Mouse (Mus musculus) adrenal gland, postnatal 4 days (tissue): ENCODE data around the gene Notch4. TPM values are rescaled to one million over a fixed set of nuclear protein-coding genes. Genes with fewer than 3 reads are reported as not detected.

Experiments
- DNase-seq, 2 experiments: peaks; one replicate each; pipeline ENCODE4 v3.0.0; 2021 to 2022; ENCODE audit warnings: low spot score in 2 of 2, mixed read lengths in 2 of 2
- total RNA-seq, 2 experiments: library from RNA; stranded (reverse); gene quantifications; 2 replicates each; pipeline ENCODE4 v1.2.3; 2021

Notch4 gene
- total RNA-seq, 2 experiments from 2014 or later: 36.1 to 37.1 TPM

DNA sequence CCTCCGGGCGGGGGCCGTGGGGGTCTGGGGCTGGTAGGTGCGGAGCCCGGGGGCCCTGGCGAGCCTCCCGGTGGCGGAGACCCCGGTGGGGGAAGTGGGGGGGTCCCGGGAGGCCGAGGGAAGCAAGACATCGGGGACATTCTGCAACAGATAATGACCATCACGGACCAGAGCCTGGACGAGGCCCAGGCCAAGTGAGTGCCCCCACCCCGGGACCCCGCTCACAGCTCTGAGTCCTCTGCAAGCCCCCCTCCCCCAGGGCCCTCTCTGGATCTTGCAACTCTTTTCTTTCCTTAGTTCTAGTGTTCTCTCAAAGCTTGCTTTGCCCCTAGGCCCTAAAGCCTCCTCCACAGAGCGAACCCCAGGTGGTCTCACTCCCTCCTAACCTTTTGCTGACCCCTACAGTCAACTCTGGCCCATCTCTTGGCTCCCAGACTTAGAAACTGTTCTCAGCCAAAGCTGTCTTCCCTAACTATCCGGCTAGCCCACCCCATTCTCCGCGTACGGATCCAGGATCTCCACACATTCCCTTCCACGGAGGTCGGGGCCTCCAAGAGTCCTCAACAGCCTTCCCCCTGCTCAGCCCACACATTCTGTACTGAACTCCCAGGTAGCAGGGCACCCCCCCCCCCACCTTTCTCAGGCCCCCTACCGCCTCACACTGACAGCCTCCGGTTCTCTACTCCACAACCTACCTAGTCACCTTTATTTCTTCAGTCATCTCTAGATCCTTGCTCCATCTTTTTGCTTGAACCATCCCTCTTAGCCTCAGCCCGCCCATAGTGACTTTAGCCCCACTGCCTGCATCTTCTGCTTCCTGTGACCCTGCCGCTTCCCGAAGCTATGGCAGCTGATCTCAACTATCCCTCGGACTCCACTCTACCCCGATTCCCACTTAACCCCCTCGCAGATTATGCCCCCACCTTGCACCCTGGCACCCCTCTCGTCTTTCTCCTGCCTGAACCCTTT is 28.8 kb downstream of the Notch4 start:
- peak in 1 of 2 experiments; percentile 41 for DNase-seq

DNA sequence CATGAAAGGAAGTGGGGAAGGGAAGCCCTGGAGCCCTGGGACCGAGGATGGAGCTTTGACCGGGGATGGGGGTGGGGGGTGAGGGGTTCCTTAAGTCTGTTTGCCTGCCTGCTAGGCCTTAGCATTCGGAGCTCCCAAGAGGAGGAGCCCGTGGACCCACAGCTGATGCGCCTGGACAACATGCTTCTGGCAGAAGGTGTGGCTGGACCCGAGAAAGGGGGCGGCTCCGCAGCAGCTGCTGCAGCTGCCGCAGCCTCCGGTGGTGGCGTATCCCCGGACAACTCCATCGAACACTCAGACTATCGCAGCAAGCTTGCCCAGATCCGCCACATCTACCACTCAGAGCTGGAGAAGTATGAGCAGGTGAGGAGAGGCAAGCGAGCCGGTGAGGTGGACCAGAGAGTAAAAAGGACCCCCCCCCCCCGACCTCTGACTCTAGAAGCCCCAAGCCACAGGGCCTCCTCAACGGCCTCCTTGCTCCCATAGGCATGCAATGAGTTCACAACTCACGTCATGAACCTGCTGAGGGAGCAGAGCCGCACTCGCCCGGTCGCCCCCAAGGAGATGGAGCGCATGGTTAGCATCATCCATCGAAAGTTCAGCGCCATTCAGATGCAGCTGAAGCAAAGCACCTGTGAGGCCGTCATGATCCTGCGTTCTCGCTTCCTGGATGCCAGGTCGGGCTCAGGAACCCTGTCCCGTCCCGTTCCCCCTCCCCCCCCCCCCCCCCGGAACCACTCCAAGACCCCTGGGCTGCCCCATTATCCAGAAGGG is 29.9 kb downstream of the Notch4 start:
- DNase-seq: no peak

DNA sequence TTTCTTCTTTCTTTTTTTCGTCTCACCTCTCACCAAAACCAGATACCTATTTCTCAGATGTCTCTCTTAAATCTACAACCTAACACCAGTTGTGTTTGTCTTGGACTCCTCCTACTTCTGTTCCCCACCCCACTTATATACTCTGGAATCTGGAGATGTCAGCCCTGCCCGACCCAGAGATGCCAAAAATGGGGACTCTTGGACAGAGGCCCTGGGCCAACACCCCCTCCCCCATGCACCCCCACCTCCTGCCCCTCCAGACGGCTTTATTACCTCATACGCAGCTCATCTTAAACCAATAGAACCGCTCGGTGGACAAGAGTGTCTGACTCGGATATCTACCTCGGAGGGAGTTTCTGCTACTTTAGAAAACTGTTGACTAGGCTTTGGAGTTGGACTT is 32.0 kb downstream of the Notch4 start:
- no peak for DNase-seq

DNA sequence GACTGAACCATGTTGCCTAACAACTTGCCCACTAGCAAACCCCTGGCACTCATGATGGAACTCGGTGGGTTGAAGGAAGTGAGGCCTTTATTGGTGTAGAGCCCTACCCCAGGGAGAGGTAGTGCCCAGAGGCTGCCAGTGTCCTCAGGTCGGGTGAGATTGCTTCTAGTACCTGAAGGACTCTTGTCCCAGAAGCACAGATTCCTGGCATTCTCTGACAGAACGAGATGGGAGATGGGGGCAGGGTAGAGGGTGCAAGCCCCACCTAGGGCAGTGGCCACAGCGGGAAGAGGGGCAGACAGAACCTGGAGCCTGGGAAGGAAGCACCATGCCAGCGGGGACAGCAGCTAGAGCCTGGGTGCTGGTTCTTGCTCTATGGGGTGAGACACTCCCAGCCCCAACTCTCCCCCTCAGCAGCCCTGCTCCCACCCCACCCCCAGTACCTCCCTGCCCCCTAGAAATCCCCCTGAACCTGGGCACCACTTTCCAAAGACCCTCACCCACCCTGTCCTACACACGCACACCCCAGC is 33.6 kb downstream of the Notch4 start, which contains the start of gene Ager:
Ager (plus strand) TSS at position 297 of the 530 bp plus-strand sequence.
- no peak for DNase-seq

DNA sequence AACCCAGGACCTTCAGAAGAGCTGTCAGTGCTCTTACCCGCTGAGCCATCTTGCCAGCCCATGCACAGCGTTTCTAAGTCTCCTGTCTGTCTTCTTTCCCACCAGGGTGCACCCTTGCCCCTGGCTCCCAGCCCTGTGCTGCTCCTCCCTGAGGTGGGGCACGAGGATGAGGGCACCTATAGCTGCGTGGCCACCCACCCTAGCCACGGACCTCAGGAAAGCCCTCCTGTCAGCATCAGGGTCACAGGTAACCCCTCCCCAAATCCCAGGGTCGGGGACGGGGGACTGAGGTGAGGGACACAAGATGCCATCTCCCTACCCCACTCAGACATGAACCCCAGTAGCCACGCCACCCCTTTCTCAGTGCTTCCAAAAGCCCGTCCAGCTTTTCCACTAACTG is 35.8 kb downstream of the Notch4 start:
- DNase-seq: no peak

DNA sequence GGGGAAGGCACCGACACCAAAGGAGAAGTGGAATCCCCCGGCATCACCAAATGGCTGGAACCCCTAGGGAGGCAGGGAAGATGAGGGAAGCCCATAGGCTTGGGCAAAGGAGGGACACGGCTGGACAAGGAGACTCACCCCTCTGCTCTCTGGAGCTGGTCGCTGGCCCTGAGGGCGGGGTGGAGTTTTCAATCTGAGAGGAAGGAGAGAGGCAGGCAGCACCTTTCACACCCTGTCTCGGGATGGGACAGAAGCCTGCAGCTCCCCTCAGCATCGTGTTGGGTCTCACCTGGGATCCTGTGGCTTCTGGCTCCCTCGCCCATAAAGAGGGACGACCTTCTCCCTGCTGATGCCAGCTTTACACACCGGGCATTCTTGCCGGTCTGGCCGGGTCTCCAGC is 37.7 kb downstream of the Notch4 start:
- no peak for DNase-seq

DNA sequence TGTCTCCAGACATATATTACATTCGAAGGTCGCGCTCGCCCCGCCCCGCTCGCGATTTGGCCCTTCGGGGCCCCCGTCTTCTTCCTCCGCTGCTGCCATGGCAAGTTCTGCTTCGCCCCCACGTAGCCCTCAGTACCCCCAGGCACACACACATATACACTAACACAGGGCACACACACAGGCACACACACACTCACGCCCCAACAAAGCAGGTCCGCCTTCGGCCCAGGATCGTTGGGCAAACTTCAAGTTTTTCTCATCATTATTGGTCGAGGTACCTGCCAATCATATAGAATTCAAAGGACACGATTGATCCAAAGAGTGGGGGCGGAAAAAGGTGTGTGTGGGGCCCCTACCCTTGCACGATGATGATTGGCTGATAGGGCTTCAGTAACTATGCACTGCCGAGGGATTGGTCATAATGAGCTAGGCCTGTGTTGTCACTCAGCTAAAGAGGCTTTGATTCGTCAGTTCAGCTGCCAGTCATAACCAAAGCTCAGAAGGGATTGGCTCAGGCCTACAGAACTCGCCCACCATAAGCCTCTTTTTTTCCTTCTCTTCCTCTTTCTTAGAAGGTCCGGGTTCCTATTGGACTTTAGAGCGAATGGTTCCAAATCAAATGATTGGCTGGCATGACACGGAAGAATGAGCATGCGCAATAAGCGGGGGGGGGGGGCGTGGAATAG is 39.5 kb downstream of the Notch4 start, which contains the start of gene Rnf5:
Rnf5 (minus strand) TSS at position 316 of the 686 bp plus-strand sequence.
- peak; percentile 79 to 91 for DNase-seq

DNA sequence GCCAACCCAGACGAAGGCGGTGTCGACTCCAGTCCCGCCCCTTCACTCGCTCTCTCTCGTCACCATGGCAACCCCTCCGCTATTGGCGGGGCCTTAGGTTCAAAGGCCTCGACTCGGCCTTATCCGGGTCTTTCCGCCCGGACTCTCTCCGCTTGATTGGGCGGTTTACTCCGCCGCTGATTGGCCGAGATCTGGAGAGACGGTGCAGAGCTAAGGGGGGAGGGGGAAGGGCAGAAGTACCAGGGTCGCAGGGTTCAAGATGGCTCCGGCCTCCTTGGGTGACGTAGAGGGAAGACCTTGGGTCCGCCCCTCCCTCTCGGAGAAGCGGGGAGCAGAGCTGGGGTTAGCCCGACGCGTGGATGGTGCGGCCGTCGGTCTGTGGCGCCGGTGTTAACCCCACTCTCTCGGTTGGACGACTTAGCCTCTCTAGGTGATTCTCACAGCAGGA is 40.0 kb downstream of the Notch4 start, which contains the start of gene Agpat1:
Agpat1 (plus strand) TSS at position 202 of the 448 bp plus-strand sequence.
- peak; percentile 94 to 99 for DNase-seq

DNA sequence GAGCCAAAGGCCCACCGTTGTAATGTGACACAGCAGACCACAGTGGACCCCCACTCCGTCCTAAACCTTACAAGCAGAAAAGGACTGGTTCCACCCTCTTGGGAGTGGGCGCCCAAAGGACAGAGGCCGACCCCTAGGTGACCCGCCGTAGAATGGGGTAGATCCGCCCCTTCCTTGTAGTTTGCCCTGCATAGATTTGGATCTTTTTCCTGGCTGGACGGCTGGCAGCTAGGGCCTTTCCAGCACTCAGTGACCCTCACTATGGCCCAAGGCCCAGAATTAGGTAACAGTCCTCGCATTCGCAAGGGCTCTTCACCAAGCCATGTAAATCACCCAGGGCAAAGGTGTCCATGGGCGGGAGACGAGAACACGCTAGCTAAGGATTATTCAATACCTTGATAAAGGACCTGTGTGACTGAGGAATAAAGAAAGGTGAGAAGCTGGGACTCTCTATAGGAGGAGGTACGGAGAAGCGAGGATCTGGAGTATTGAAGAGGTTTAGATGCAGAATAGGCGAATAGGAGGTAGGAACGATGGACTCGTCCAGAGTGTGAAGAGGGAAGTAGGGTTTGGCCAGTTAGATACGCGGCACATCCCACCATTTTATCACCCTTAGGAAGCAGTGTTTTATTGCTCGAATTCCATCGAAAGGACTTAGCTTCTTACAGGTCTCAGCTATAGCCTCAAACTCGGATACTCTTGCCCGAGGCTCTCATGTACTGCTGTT is 40.6 kb downstream of the Notch4 start:
- peak in 1 of 2 experiments; percentile 33 for DNase-seq

DNA sequence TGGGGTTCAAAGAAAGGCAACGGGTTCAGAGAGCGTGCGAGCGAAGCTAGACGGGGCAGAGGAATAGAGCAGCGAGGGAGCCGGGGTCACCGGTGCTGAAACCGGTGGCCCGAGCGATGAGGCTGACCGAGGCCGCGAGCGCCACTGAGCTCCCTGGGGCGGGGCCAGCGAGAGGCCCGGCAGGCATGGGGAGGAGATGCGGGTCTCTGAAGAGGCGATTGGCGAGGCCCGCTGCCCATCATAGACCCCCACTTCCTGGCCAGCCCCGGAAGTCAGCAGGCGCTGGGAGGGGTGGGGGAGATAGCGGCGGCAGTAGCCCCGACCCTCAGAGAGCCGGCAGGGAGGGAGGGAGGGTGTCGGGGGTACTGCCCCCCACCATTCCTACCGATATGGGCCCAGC is 41.5 kb downstream of the Notch4 start:
- peak; percentile 88 to 94 for DNase-seq

GRCm38 (mm10) chr17:34606186-34607039 is 42.3 kb downstream of the Notch4 start:
- DNase-seq: no peak

DNA sequence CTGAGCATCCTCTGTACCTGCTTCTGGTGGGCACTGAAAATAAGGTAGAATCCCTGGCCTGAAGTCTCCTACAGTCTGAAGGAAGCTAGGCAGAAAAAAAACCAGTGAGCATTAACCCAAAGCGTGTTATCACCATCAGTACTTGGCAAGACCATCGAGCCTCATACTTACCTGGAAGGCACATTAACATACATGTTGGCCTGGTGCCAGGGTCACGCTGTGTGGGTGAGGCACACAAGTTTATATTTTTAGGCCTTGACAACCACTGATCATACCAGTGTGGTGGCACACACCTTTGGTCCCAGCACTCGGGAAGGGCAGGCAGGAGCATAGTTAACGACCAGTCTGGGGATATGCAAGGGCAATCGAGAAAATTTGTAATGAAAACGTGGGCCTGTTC is 43.9 kb downstream of the Notch4 start:
- DNase-seq: no peak

DNA sequence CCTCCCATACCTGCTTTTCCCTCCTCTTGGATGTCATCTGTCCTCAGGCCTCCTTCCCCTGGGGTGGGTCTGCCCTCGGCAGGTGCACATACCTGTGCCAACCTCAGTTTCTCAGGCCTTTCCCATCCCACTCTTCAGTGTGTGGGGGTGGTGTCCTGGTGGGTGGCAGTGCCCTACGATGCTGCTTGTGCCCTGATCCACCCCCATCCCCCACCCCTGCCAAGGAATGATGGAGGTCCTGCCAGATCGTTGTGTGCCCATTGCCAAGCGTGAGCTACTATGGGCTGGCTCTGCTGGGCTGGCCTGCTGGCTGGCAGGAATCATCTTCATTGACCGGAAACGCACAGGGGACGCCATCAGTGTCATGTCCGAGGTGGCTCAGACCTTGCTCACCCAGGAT is 47.0 kb downstream of the Notch4 start:
- DNase-seq: no peak

- no peak for DNase-seq
These were observed 49.1 kb downstream of the Notch4 start for GRCm38 (mm10) chr17:34613054-34613645.

DNA sequence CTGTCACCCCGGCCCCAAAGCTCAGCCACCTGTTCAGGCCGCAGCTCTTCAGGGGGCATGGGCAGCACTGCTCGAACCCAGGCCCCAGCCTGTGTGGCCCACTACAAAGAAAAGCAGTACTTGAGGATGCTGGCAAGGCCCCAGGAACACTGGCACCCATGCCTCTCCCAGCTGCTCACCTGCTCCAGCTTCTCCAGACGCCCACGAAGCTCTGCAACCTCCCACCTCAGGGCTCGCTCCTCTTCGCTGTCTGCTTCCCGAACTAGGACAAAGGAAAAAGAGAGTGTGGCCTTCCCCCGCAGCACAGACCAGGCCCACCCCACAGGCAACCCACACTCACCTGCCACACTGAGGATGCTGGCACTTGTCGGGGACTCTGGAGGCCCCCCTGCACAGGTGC is 49.8 kb downstream of the Notch4 start:
- DNase-seq: no peak

DNA sequence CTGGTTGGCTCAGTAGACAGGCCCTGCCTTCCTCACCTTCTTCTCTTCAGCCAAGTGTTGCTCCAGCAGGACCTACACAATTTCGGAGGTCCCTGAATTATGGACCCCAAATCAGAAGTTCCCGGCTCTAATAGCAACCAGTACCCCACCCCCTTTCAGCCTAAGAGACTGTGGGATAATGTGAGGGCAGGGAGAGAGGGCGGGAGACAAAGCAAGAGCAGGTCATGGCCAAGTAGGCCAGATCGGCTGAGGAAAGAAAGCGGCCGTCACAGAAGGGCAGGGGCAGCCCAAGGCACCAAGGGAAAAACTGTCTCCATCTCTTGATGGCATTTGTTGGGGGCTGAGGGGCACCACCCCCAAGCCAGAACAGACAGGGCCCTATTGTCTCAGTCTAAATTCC is 51.8 kb downstream of the Notch4 start, which contains the start of gene Egfl8:
Egfl8 (minus strand) TSS at position 101 of the 400 bp plus-strand sequence.
- no peak for DNase-seq

GRCm38 (mm10) chr17:34618999-34619398 is 54.9 kb downstream of the Notch4 start:
- DNase-seq: peak in 1 of 2 experiments; percentile 52

DNA sequence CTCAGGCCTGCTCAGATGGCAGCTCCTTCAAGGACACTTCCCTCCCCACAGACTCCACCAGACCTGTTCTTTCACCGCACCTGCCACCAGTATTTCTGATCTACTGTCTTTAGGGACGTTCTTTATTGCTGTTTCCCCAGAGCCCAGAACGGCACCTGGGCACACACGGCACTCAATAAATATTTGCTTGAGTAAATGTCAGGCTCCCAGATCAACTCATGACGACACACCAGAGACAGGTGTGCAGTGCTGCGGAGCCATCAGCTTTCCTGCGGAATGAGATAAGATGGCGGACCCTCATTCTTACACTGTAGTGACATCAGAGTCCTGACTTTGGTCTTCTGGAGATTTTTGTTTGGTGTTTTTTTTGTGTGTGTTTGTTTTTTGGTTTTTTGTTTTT is 56.9 kb downstream of the Notch4 start:
- DNase-seq: no peak

DNA sequence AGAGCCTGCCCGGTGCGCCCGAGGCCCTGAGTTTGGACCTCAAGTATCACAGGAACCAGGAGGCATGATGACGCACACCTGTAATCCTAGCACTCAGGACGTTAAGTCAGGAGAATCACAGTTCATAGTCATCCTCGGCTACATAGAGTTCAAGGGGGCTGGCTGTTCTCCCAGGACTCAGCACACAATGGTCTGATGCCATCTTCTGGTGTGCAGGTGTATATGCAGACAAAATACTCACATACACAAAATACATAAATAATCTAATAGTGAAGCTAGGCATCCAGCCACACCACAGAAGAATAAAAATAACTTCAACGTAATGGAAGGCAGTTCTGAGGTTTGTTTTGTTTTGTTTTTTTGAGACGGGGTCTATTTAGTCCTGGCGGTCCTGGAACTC is 59.1 kb downstream of the Notch4 start:
- no peak for DNase-seq
